Mouse (Mus musculus): ENCODE measurements around the gene Syt7. TPM values are rescaled to one million over a fixed set of nuclear protein-coding genes. Genes with fewer than 3 reads are reported as not detected.

Gene Syt7
- polyA plus RNA-seq, 1 experiment from 2014 or later, result 1.6 TPM

DNA sequence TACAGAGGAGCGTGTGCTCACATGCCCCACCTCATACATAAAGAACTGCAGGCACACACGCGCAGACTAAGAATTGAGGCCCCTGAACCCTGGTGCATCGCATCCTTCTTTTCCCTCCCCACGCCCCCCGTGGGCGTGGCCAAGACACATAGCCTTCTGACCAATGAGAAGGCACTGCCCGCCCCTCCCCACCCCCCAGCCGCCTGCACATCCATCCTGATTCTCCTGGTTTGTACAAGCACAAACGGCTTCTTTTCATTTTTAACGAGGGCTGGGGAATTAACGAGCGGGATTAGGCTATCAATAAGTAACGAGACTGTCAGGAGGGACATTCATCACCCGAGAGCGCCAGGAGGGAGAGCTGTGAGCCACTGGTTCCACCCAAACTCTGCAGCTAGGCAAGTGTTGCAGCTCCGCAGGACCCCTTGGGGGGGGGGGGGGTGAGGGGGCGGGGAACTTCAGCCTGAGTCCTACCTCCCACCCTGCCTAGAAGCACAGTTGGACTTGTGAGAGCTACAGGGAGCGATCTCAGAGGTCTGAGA is 24.9 kb downstream of the Syt7 start:
- 1% methylated on average over 18 of the region's 19 CpGs for WGBS

DNA sequence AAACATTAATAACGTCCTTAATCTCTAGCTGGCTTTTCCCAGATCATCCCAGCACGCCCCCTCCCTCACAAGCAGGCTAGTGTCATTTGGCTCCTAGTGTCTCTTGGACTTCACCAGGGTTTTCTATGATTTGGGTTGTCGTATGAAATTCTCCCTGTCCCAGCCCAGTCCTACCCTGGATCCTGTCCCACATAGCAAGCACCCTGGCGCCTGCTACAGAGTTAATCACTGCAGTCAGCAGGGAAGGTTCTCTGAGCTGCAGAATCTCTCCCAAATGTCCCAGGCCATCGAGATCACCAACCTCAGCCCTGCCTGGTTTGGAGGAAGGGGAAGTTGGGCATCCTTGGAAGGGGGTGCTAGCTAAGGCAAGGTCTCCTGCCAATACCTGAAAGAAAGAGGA is 26.6 kb downstream of the Syt7 start:
- Histone ChIP-seq H3K27ac (replicated peaks) (no peak overlapping the region), H3K27me3 (ENCODE audit: low read depth, poor library complexity, severe bottlenecking) (peaks cover 35% of the 10 kb centered on the region), H3K9me3 (replicated peaks) (no peaks in the 10 kb centered on the region), H3K4me3 (no peak overlapping the region), H3K4me1 (peaks cover 49% of the 10 kb centered on the region), H3K36me3 (0 out of 2 replicates have a peak, but pooled peaks cover 5% of the 10 kb centered on the region)
- no peak for DNase-seq (ENCODE audit: low spot score)
- 87% methylated on average over 5 of the region's 5 CpGs for WGBS

More for the DNA sequence above, 24.9 kb downstream of the Syt7 start:
- H3K27me3 ChIP-seq (ENCODE audit: low read depth, poor library complexity, severe bottlenecking), result peaks cover 23% of the 10 kb centered on the region; the same call in 1 of the 2 replicates
- 0 out of 2 replicates have a peak, but pooled peaks cover 3% of the 10 kb centered on the region for H3K36me3 ChIP-seq
- H3K27ac ChIP-seq (replicated peaks), result peak overlapping the region; percentile 70
- peak; percentile 82 for DNase-seq (ENCODE audit: low spot score)
- peaks cover 60% of the 10 kb centered on the region for H3K4me1 ChIP-seq
- peak overlapping the region; percentile 48 for H3K4me3 ChIP-seq
- no peaks in the 10 kb centered on the region for H3K9me3 ChIP-seq (replicated peaks)

GRCm38 (mm10) chr19:10416889-10417288 is 28.0 kb downstream of the Syt7 start:
- H3K4me3 ChIP-seq, result no peak overlapping the region
- DNase-seq (ENCODE audit: low spot score), result no peak
- H3K4me1 ChIP-seq, result peaks cover 47% of the 10 kb centered on the region
- 0 out of 2 replicates have a peak, but pooled peaks cover 5% of the 10 kb centered on the region for H3K36me3 ChIP-seq
- no peaks in the 10 kb centered on the region for H3K9me3 ChIP-seq (replicated peaks)
- H3K27me3 ChIP-seq (ENCODE audit: low read depth, poor library complexity, severe bottlenecking), result peaks cover 49% of the 10 kb centered on the region
- no peak overlapping the region for H3K27ac ChIP-seq (replicated peaks)
- 79% methylated on average over 8 of the region's 8 CpGs for WGBS

- no peak for DNase-seq (ENCODE audit: low spot score)
- Histone ChIP-seq H3K4me1 (peaks cover 47% of the 10 kb centered on the region), H3K27me3 (ENCODE audit: low read depth, poor library complexity, severe bottlenecking) (peaks cover 49% of the 10 kb centered on the region), H3K36me3 (0 out of 2 replicates have a peak, but pooled peaks cover 5% of the 10 kb centered on the region), H3K9me3 (replicated peaks) (no peaks in the 10 kb centered on the region), H3K27ac (replicated peaks) (no peak overlapping the region), H3K4me3 (no peak overlapping the region)
- 89% methylated on average over 12 of the region's 12 CpGs for WGBS
Observed at GRCm38 (mm10) chr19:10417436-10417835, 28.5 kb downstream of the Syt7 start.

DNA sequence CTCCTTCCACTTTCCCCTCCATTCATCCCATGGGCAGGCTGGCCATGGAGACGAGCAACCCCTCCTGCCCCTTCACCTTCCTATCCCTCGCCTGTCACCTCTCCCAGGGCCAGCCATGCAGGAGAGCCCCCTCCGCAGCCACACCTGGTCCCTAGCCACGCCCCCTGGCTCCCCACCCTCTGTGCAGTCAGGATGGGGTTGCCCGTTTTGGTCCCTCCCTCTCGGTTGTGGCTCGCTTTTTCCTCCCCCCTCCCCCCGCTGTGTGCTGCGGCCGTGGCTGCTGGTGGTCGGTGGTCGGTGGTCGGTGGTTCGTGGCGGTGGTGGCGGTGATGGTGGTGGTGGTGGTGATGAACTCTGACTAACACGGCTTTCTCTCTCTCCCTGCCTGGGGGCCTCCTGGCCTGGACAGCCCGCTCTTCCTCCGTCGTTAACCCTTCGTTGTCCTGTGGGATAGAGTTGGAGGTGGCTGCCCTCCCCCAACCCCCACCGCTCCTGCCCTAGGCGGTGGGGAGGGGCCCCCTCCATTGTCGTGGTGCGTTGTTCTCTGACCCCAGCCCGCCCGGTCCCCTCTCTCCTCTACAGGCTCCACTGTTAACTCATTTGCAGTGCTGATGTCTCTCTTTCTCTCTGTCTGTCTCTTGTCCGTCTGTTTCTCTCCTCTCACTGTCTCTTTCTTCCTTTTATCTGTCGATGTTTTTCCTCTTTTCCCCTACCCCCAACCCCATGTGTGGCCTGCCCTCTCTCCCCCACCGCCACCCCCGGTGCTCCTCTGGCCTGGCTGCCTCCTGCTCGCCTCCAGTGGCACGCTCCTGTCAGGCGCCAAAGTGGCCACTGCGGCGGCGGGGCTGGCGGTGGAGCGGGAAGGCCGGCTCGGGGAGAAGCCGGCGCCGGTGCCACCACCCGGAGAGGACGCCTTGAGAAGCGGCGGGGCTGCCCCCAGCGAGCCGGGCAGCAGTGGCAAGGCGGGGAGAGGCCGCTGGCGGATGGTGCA is 33.4 kb downstream of the Syt7 start:
- peak overlapping the region; percentile 50 for H3K4me3 ChIP-seq
- H3K27ac ChIP-seq (replicated peaks), result peak overlapping the region; percentile 79
- H3K36me3 ChIP-seq, result peaks cover 5% of the 10 kb centered on the region; the same call in 1 of the 2 replicates
- peaks cover 63% of the 10 kb centered on the region for H3K4me1 ChIP-seq
- H3K9me3 ChIP-seq (replicated peaks), result no peaks in the 10 kb centered on the region
- H3K27me3 ChIP-seq (ENCODE audit: low read depth, poor library complexity, severe bottlenecking), result peaks cover 75% of the 10 kb centered on the region
- peak; percentile 62 for DNase-seq (ENCODE audit: low spot score)
- WGBS, result 3% methylated on average over 53 of the region's 53 CpGs

DNA sequence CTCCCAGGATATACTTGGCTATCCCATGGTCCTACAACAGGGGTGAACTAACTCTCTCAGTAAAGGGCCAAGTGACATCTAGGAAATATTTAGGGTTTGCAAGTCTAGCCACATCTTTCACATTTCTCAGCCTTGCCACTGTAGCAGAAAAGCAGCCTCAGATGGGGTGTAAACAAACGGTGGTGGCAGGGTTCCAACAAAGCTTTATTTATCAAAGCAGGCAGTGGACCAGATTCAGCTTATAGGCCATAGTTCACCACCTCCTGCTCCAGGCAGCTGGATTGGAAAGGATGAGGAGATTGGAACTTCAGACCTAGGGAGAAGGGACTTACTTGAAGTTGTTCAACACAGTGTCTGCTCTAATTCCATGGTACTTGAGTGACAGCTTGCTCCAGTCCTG is 35.9 kb downstream of the Syt7 start:
- Histone ChIP-seq H3K27me3 (ENCODE audit: low read depth, poor library complexity, severe bottlenecking) (peaks cover 78% of the 10 kb centered on the region), H3K4me3 (no peak overlapping the region)

GRCm38 (mm10) chr19:10425484-10426270 is 36.8 kb downstream of the Syt7 start:
- H3K4me1 ChIP-seq, result peaks cover 63% of the 10 kb centered on the region
- no peak for DNase-seq (ENCODE audit: low spot score)
- peak overlapping the region; percentile 72 for H3K27ac ChIP-seq (replicated peaks)

More for the DNA sequence above, 35.9 kb downstream of the Syt7 start:
- Histone ChIP-seq H3K27ac (replicated peaks) (0 out of 2 replicates have a peak overlapping the region, but pooled peaks have one; percentile 17), H3K36me3 (no peaks in the 10 kb centered on the region; the same call in 1 of the 2 replicates), H3K4me1 (peaks cover 63% of the 10 kb centered on the region), H3K9me3 (replicated peaks) (no peaks in the 10 kb centered on the region)
- DNase-seq (ENCODE audit: low spot score), result no peak
- 52% methylated on average over 1 of the region's 1 CpGs for WGBS

GRCm38 (mm10) chr19:10426312-10426711 is 37.4 kb downstream of the Syt7 start:
- Histone ChIP-seq H3K9me3 (replicated peaks) (no peaks in the 10 kb centered on the region), H3K27ac (replicated peaks) (peak overlapping the region; percentile 72), H3K4me1 (peaks cover 63% of the 10 kb centered on the region), H3K4me3 (no peak overlapping the region), H3K36me3 (no peaks in the 10 kb centered on the region; the same call in 1 of the 2 replicates), H3K27me3 (ENCODE audit: low read depth, poor library complexity, severe bottlenecking) (peaks cover 74% of the 10 kb centered on the region)
- 39% methylated on average over 25 of the region's 25 CpGs for WGBS
- DNase-seq (ENCODE audit: low spot score), result no peak

More at GRCm38 (mm10) chr19:10425484-10426270, 36.8 kb downstream of the Syt7 start:
- Histone ChIP-seq H3K27me3 (ENCODE audit: low read depth, poor library complexity, severe bottlenecking) (peaks cover 79% of the 10 kb centered on the region), H3K9me3 (replicated peaks) (no peaks in the 10 kb centered on the region), H3K4me3 (peak overlapping the region; percentile 20; the same call in 1 of the 2 replicates), H3K36me3 (no peaks in the 10 kb centered on the region; the same call in 1 of the 2 replicates)
- WGBS, result 44% methylated on average over 13 of the region's 13 CpGs

GRCm38 (mm10) chr19:10426793-10427192 is 37.9 kb downstream of the Syt7 start:
- 70% methylated on average over 6 of the region's 6 CpGs for WGBS
- peaks cover 61% of the 10 kb centered on the region for H3K4me1 ChIP-seq

DNA sequence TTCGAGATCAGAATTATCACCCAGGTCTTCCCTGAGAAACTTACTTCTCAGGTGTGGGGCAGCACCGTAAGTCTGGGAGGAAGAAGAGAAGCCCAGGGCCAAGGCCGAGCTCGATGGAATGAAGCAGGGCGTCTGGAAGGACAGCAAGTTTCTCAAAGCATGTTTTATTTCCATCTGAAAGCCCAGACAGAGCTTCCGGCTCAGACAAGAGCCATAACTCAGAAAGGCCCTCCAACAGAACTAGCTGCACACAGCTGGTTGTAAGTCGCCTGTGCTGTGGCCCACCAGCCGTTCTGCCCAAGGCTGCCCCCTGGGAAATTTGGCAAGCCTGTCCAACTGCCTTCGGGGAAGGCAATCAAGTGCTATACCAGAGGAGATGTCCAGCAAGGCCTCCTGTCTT is 38.5 kb downstream of the Syt7 start:
- DNase-seq (ENCODE audit: low spot score), result no peak
- H3K4me3 ChIP-seq, result no peak overlapping the region
- no peaks in the 10 kb centered on the region for H3K9me3 ChIP-seq (replicated peaks)
- H3K27ac ChIP-seq (replicated peaks), result no peak overlapping the region
- H3K4me1 ChIP-seq, result peaks cover 57% of the 10 kb centered on the region
- peaks cover 63% of the 10 kb centered on the region for H3K27me3 ChIP-seq (ENCODE audit: low read depth, poor library complexity, severe bottlenecking)
- H3K36me3 ChIP-seq, result no peaks in the 10 kb centered on the region; the same call in 1 of the 2 replicates
- 87% methylated on average over 9 of the region's 9 CpGs for WGBS

More at GRCm38 (mm10) chr19:10426793-10427192, 37.9 kb downstream of the Syt7 start:
- no peak for DNase-seq (ENCODE audit: low spot score)
- Histone ChIP-seq H3K27ac (replicated peaks) (peak overlapping the region; percentile 72), H3K4me3 (no peak overlapping the region), H3K9me3 (replicated peaks) (no peaks in the 10 kb centered on the region), H3K27me3 (ENCODE audit: low read depth, poor library complexity, severe bottlenecking) (peaks cover 69% of the 10 kb centered on the region), H3K36me3 (no peaks in the 10 kb centered on the region; the same call in 1 of the 2 replicates)

DNA sequence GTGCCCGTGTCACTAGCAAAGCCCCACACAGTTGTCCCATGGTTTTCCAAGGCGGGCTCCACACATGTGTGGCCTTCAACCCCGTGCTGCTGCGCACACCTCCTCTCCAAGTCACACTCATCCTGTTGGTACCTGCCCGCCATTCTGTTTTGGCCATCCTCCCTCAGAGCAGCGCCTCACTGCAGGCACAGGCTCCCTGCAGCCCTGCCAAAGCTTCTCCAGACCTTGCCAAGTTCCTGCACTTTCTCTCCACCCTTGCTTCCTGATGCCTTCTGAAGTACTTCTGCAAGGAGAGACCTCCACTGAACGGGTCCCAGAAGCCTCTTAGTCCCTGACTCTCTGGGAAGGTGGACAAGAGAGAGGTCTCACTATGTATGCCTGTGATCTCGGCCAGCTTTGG is 40.5 kb downstream of the Syt7 start:
- H3K36me3 ChIP-seq, result no peaks in the 10 kb centered on the region; the same call in 1 of the 2 replicates
- no peak overlapping the region for H3K27ac ChIP-seq (replicated peaks)
- H3K9me3 ChIP-seq (replicated peaks), result no peaks in the 10 kb centered on the region
- H3K4me3 ChIP-seq, result no peak overlapping the region
- H3K27me3 ChIP-seq (ENCODE audit: low read depth, poor library complexity, severe bottlenecking), result peaks cover 58% of the 10 kb centered on the region
- WGBS, result 90% methylated on average over 8 of the region's 8 CpGs
- H3K4me1 ChIP-seq, result peaks cover 53% of the 10 kb centered on the region
- DNase-seq (ENCODE audit: low spot score), result no peak

DNA sequence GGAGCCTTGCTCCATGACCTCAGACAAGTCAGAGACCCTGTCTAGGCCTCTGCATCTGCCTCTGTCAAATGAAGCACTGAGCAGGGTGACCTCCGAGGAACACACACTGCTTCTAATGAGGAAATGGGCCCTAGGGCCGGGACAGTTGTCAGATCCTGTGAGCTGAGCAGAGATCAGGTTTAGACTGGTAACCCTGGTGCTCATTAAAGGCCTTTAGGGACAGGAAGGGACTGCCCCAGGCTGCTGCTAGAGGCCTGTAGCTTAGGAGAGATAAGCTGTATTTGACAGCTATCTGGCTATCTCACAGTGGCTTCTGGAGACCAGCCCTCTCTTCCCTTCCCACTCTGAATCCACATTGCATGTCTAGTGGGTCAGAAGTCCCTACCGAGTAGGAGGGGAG is 42.5 kb downstream of the Syt7 start:
- Histone ChIP-seq H3K27ac (replicated peaks) (no peak overlapping the region), H3K36me3 (no peaks in the 10 kb centered on the region; the same call in 1 of the 2 replicates), H3K4me1 (peaks cover 32% of the 10 kb centered on the region), H3K27me3 (ENCODE audit: low read depth, poor library complexity, severe bottlenecking) (peaks cover 51% of the 10 kb centered on the region), H3K4me3 (no peak overlapping the region), H3K9me3 (replicated peaks) (no peaks in the 10 kb centered on the region)
- 69% methylated on average over 3 of the region's 3 CpGs for WGBS
- no peak for DNase-seq (ENCODE audit: low spot score)
